Mouse (Mus musculus) brain, embryonic 18.5 days (tissue): Measurements from ENCODE around the gene Cdc42bpg.

Source experiments
- DNase-seq: peaks from one replicate; pipeline ENCODE4 v3.0.0-alpha.2; 2012; ENCODE audit warnings: low read depth, low spot score

The Cdc42bpg gene

DNA sequence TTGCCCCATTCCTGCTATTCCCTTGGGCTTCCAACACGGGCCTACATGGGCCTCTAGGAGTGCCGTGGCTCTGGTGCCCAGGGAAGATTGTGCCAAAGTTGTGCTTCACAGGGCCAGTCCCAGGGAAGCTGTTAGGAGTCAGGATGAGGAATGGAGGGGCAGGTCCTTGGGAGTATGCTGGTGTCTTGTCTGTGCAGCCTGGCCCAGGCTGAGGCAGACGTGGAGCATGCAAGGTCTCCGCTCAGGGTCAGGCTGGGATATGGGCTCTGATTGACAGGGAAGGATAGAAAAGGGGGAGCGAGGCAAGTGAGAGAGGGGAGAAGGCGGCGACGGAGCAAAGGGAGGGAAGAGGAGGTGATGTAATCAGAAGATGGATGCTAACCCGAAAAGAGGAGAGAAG lies 18.5 kb downstream of the Cdc42bpg start:
- DNase-seq: no peak

DNA sequence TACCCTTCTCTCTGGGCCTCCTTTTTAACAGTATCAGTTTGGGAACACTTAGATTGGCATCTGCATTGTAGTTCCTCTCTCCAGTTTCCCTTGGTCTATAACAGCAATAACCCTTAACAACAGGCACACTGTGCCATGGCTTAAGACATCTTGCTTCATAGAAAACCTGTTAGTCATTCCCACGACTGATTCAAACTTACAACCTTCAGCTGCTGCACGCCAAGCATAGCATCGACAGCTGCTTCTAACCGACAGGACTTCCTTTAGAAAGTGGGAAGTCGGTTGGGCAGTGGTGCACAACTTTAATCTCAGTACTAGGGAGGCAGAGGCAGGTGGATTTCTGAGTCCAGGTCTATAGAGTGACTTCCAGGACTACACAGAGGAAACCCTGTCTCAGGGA lies 24.9 kb downstream of the Cdc42bpg start:
- DNase-seq: no peak

GRCm38 (mm10) chr19:6331719-6332516 lies 25.7 kb downstream of the Cdc42bpg start:
- peak; percentile 34 for DNase-seq

DNA sequence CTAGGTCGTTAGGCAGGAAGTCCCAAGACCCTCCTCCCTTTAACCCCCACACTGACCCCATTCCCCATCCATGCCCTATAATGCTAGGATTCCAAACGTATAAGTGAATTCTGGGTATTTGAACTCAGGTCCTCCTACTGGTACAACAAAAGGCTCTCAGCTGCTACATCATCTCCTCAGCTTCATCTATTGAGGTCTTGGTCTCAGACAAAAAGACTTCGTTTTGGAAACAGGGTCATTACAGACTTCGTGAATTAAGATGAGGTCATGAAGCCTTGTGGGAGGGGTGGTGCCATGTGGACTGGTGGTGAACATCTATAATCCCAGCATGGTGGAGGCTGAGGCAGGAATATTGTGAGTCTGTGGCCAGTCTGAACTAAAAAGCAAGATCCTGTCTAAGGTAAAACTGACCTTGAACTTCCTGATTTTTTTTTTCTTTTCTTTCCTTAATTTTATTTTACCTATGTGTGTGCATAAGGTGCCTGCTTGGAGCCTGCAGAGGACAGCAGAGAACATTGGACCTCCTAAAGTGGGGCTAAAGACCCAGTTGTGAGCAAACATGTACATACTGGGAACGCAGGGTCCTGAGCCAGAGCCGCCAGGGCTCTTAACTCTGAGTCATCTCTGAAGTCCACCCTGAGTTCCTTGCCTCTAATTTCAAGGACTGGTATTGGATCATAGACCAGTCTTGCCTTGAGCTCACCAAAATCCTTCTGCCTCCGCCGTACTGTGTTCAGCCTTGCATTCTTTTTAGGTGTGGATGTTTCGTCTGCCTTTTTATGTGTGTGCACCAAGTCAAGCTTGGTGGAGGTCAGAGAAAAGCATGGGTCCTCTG lies 27.7 kb downstream of the Cdc42bpg start:
- no peak for DNase-seq

DNA sequence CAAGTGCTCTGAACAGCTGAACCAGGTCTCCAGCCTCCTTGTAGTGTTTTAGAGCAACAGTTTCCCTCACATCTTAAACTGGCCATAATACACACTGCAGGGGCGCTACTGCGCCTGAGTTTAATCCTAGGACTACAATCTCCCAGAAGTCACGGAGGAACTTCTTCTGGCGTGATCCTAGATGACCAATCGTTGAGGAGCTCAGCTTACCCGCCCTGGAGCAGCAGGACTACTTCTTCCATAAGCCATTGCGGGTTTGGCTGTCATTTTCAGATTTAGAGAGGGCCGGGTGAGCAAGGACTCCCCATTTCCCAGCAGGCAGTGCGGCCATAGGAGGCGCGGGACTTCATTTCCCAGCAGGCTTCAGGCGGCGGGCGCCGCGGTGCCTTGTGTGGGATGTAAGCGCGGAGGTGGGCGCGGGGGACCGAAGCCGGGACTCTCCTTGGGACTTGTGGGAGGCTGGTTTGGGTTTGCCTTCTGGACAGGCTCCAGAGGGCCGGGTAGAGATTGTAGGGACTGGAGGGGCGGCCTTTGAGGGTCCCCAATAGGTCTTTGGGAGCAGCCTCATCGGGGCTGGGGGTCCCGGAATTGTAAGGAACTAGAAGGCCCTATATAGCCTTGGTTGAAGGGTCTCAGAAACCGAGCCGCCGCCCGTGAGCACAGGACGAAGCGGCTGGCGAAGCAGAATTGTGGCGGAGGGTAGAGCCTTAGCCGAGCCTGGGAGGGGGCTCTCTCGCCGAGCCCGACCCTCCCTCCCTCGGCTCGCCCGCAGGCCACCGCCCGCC lies 28.6 kb downstream of the Cdc42bpg start, which contains the start of gene Men1:
Gene Men1 (plus strand): TSS at position 307 of the 785 bp plus-strand sequence.
- DNase-seq: peak; percentile 98

- DNase-seq: no peak
Measured at GRCm38 (mm10) chr19:6335458-6335827, 29.2 kb downstream of the Cdc42bpg start.

- DNase-seq: no peak
Measured at GRCm38 (mm10) chr19:6336920-6337319, 30.7 kb downstream of the Cdc42bpg start.

DNA sequence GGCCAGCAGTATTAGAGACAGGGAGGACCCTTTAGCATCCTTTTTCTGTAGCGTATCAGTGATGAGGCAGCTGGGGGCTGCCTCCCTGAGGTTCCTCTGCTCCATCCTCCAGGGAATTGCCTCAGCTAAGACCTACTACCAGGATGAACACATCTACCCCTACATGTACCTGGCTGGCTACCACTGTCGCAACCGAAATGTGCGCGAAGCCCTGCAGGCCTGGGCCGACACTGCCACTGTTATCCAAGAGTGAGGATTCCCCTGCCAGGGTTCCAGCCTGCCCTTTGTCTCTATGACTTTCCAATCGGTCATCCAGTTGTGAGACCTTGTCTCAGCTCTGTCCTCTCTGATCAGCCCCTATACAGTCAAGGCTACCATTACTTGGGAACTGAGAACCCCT lies 31.9 kb downstream of the Cdc42bpg start:
- DNase-seq: no peak

DNA sequence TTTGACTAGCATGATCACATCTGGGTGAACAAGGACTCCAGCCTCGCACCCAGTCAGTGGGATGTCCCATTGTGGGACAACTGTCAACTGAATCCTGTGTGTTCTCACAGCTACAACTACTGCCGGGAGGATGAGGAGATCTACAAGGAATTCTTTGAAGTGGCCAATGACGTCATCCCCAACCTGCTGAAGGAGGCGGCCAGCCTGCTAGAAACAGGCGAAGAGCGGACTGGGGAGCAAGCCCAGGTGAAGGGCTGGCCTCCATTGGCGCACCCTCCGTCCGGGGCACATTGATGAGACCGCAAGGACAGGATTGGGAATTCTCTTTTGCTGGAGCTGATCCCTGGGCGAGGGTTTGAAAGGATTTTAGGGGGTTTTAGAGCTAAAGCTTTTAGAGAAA lies 32.5 kb downstream of the Cdc42bpg start:
- DNase-seq: no peak

- DNase-seq: no peak
Measured at GRCm38 (mm10) chr19:6339191-6339590, 32.9 kb downstream of the Cdc42bpg start.

DNA sequence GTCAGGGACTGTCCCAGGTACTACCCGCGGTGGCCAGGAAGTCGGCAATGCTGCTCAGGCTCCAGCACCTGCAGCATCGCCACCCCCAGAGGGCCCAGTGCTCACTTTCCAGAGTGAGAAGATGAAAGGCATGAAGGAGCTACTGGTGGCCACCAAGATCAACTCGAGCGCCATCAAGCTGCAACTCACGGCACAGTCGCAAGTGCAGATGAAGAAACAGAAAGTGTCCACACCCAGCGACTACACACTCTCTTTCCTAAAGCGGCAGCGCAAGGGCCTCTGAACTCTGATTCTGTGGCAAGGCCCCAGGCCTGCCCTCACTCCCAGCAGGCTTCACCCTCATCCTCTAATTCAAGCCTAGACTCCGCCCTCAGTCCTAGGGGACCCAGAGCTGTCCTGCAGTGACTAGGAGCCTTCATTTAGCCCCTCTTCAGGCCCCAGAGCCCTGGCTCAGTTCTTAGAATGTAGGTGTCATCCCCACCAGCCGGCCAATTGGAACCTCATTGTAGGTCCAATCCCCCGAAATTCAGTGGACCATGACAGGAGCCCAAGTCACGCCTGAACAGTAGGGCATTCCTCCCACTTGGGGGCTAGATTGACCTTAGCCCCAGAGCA lies 33.7 kb downstream of the Cdc42bpg start:
- DNase-seq: no peak

GRCm38 (mm10) chr19:6340524-6341452 lies 34.5 kb downstream of the Cdc42bpg start, which contains the start of gene Map4k2:
Gene Map4k2 (plus strand): TSS chr19:6341135.
- no peak for DNase-seq

DNA sequence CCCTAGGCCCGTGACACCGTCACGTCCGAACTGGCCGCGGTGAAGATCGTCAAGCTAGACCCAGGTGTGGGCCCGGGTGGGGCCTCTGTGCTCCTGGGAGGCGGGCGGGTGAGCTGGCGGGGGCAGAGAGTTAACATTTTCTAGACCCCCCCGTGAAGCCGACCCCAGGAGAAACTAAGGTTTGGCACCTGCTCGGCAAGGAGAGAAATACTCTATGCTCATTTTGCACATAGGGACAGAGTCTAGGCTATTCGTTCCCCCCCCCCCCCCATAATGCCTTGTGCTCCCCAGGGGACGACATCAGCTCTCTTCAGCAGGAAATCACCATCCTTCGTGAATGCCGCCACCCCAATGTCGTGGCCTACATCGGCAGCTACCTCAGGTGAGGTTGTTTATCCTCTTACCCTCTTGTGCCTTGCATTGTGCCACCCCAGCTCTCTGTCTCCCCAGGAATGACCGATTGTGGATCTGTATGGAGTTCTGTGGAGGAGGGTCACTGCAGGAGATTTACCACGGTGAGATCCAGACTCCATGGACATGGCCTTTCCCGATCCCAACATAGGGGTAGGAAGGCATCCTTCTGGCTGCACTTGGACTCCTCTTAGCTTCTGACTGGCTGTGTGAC lies 35.3 kb downstream of the Cdc42bpg start:
- DNase-seq: no peak

- no peak for DNase-seq
Measured at GRCm38 (mm10) chr19:6342276-6342933, 36.1 kb downstream of the Cdc42bpg start.

GRCm38 (mm10) chr19:6343066-6343925 lies 37.0 kb downstream of the Cdc42bpg start:
- DNase-seq: no peak

- no peak for DNase-seq
Measured at GRCm38 (mm10) chr19:6343996-6344395, 37.7 kb downstream of the Cdc42bpg start.

DNA sequence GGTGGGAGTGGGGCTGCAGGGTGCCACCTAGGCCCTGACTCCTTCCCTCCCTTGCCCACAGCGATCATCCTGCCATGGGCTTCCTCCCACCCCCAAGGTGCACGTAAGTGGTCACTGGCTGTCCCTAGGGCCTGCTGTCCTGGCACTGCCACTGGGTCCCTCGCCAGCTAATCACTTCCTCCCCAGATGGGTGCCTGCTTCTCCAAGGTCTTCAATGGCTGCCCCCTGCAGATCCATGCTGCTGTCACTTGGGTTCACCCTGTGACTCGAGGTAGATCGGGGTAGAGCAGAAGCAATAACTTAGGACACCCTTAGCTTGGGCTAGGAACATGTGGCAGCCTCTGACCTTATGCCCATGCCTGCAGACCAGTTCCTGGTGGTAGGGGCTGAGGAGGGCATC lies 39.8 kb downstream of the Cdc42bpg start:
- no peak for DNase-seq

DNA sequence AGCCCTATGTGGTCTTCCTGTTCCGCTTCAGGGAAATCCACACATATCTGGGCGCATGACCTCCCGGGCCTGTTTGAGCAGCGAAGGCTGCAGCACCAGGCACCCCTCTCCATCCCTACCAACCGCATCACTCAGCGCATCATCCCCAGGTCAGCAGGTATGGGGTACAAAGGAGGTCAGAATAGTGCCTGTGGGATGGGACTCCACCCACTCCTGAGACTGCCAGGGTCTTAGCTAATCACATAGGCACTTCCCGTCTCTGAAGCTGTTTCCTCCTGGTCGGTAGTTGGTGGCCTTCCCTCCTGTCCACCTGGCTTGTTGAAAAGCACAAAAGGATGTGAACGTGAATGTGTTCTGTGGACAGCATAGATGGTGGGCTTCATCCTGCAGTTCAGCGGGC lies 40.4 kb downstream of the Cdc42bpg start:
- no peak for DNase-seq
